Mouse (Mus musculus): ENCODE measurements around the gene Gpr61. TPM values are rescaled to one million over a fixed set of nuclear protein-coding genes. Genes with fewer than 3 reads are reported as not detected.

Gene Gpr61
- polyA plus RNA-seq, 1 experiment from 2014 or later: not detected

DNA sequence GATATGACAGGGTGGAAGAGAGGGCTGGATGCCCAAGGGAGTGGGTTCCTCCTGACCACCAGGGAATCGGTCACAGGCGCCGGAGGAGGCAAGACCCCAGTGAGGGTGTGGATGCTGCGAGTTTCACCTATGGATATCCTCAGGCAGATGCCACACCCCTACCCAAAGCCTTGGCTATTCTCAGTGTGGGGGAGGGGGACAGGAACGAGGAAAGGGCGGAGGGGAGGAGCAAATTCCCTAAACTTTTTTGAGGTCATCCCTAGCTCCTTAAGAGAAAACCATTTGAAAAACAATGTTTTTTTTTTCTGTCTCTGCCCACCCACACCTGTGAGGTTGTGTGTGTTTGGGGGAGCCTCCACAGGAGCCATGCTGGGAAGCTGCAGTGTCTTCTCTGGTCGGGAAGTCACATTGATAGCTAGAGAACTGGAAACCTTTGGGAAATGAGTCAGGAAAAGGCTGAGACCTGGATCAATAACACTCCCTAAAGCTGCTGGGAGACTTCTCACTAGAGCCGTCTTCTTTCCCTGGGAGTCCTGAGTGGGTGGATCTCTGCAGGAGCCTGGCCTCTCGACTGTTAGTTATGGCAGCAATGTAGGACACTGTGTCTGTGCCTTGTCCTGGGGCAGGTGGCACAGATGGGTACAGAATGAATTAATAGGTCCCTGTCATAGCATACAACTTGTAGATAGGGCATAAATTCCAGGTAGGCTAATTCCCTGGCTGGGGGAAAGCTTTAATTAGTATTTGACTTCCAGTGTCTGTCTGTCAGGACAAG is 34.2 kb upstream of the Gpr61 start:
- DNase-seq (ENCODE audit: low spot score) (no peak), ATAC-seq (no peak)
- Histone ChIP-seq H3K4me2 (replicated peaks; ENCODE audit: low read depth, low read length) (no peak overlapping the region), H3K27ac (ENCODE audit: low read length) (no peak overlapping the region), H3K9ac (replicated peaks; ENCODE audit: low read depth) (no peak overlapping the region), H3K36me3 (ENCODE audit: insufficient read depth, low read length) (no peaks in the 10 kb centered on the region; the same call in 1 of the 2 replicates), H3K27me3 (replicated peaks; ENCODE audit: insufficient read depth, low read length) (no peaks in the 10 kb centered on the region), H3K9me3 (ENCODE audit: low read length) (no peaks in the 10 kb centered on the region), H3K4me1 (ENCODE audit: insufficient read depth, low read depth, low read length) (peaks cover 17% of the 10 kb centered on the region; the same call in 1 of the 2 replicates), H3K4me3 (ENCODE audit: low read depth, low read length) (no peak overlapping the region)
- TF ChIP-seq CTCF (IDR thresholded peaks at IDR 0.05) (no peak), EP300 (IDR thresholded peaks at IDR 0.05) (no peak)
- WGBS: 75% methylated on average over 9 of the region's 9 CpGs

GRCm38 (mm10) chr3:108187111-108187795 is 32.6 kb upstream of the Gpr61 start:
- no peaks in the 10 kb centered on the region for H3K9me3 ChIP-seq (ENCODE audit: low read length)
- H3K27ac ChIP-seq (ENCODE audit: low read length): no peak overlapping the region
- TF ChIP-seq CTCF (IDR thresholded peaks at IDR 0.05) (no peak), EP300 (IDR thresholded peaks at IDR 0.05) (no peak)
- ATAC-seq (no peak), DNase-seq (ENCODE audit: low spot score) (no peak)
- peak overlapping the region; percentile 98 for H3K4me2 ChIP-seq (replicated peaks; ENCODE audit: low read depth, low read length)
- no peak overlapping the region for H3K9ac ChIP-seq (replicated peaks; ENCODE audit: low read depth)
- H3K36me3 ChIP-seq (ENCODE audit: insufficient read depth, low read length): no peaks in the 10 kb centered on the region; the same call in 1 of the 2 replicates
- H3K4me3 ChIP-seq (ENCODE audit: low read depth, low read length): no peak overlapping the region
- no peaks in the 10 kb centered on the region for H3K27me3 ChIP-seq (replicated peaks; ENCODE audit: insufficient read depth, low read length)
- WGBS: 59% methylated on average over 20 of the region's 20 CpGs
- H3K4me1 ChIP-seq (ENCODE audit: insufficient read depth, low read depth, low read length): peaks cover 17% of the 10 kb centered on the region; the same call in 1 of the 2 replicates

- H3K9ac ChIP-seq (replicated peaks; ENCODE audit: low read depth): peak within 1 kb of the TSS; percentile 43; the same call in 1 of the 2 replicates
- DNase-seq (ENCODE audit: low spot score): peak; percentile 60
- H3K27ac ChIP-seq (ENCODE audit: low read length): no peak within 1 kb of the TSS; the same call in 1 of the 2 replicates
- H3K4me1 ChIP-seq (ENCODE audit: insufficient read depth, low read depth, low read length): peaks cover 17% of the 10 kb centered on the region; the same call in 1 of the 2 replicates
- peak within 1 kb of the TSS; percentile 67 for H3K4me3 ChIP-seq (ENCODE audit: low read depth, low read length)
- ATAC-seq: peak; percentile 77
- no peaks in the 10 kb centered on the region for H3K27me3 ChIP-seq (replicated peaks; ENCODE audit: insufficient read depth, low read length)
- no peaks in the 10 kb centered on the region; the same call in 1 of the 2 replicates for H3K36me3 ChIP-seq (ENCODE audit: insufficient read depth, low read length)
- 3% methylated on average over 51 of the region's 100 CpGs for WGBS
- no peak for TF ChIP-seq EP300 (IDR thresholded peaks at IDR 0.05)
- TF ChIP-seq CTCF (IDR thresholded peaks at IDR 0.05): no peak
- H3K9me3 ChIP-seq (ENCODE audit: low read length): no peaks in the 10 kb centered on the region
- H3K4me2 ChIP-seq (replicated peaks; ENCODE audit: low read depth, low read length): peak within 1 kb of the TSS; percentile 98
Measured at GRCm38 (mm10) chr3:108186098-108187047, 31.7 kb upstream of the Gpr61 start, which contains the start of gene Amigo1. TSS of gene Amigo1 (plus strand) at chr3:108186335.

GRCm38 (mm10) chr3:108185460-108186097 is 30.9 kb upstream of the Gpr61 start:
- no peak for DNase-seq (ENCODE audit: low spot score)
- Histone ChIP-seq H3K9ac (replicated peaks; ENCODE audit: low read depth) (0 out of 2 replicates have a peak overlapping the region, but pooled peaks have one; percentile 43), H3K36me3 (ENCODE audit: insufficient read depth, low read length) (no peaks in the 10 kb centered on the region; the same call in 1 of the 2 replicates), H3K27me3 (replicated peaks; ENCODE audit: insufficient read depth, low read length) (no peaks in the 10 kb centered on the region), H3K27ac (ENCODE audit: low read length) (no peak overlapping the region), H3K9me3 (ENCODE audit: low read length) (no peaks in the 10 kb centered on the region), H3K4me1 (ENCODE audit: insufficient read depth, low read depth, low read length) (peaks cover 17% of the 10 kb centered on the region; the same call in 1 of the 2 replicates), H3K4me3 (ENCODE audit: low read depth, low read length) (peak overlapping the region; percentile 67), H3K4me2 (replicated peaks; ENCODE audit: low read depth, low read length) (peak overlapping the region; percentile 98)
- WGBS: 2% methylated on average over 16 of the region's 16 CpGs
- no peak for ATAC-seq
- TF ChIP-seq EP300 (IDR thresholded peaks at IDR 0.05) (no peak), CTCF (IDR thresholded peaks at IDR 0.05) (no peak)

DNA sequence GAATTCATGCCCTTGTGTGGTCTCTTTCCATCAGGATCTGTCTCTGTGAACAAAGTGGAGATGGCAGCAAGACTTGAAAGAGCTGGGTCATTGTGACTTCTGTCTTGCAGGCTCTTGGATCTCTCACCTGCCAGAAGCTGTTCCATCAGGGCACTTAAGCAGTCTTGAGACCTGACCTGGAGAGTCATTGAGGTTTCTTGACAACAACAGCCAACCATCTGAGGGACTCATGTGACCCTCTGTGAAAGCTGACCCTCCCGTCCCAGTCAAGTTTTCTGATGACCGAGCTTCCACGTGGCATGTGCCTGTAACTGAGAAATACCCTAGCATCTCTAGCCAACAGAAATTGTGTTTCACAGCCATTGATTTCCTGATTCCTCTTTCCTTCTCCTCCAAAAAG is 30.1 kb upstream of the Gpr61 start:
- no peaks in the 10 kb centered on the region; the same call in 1 of the 2 replicates for H3K36me3 ChIP-seq (ENCODE audit: insufficient read depth, low read length)
- no peak overlapping the region for H3K9ac ChIP-seq (replicated peaks; ENCODE audit: low read depth)
- no peaks in the 10 kb centered on the region for H3K9me3 ChIP-seq (ENCODE audit: low read length)
- TF ChIP-seq EP300 (IDR thresholded peaks at IDR 0.05) (peak; percentile 75), CTCF (IDR thresholded peaks at IDR 0.05) (no peak)
- no peaks in the 10 kb centered on the region for H3K27me3 ChIP-seq (replicated peaks; ENCODE audit: insufficient read depth, low read length)
- no peak overlapping the region for H3K4me3 ChIP-seq (ENCODE audit: low read depth, low read length)
- DNase-seq (ENCODE audit: low spot score) (peak; percentile 68), ATAC-seq (peak; percentile 73)
- H3K4me2 ChIP-seq (replicated peaks; ENCODE audit: low read depth, low read length): no peak overlapping the region
- WGBS: 47% methylated on average over 3 of the region's 3 CpGs
- peaks cover 10% of the 10 kb centered on the region; the same call in 1 of the 2 replicates for H3K4me1 ChIP-seq (ENCODE audit: insufficient read depth, low read depth, low read length)
- no peak overlapping the region for H3K27ac ChIP-seq (ENCODE audit: low read length)
